Mouse (Mus musculus): ENCODE data around the gene Flt4. TPM values are rescaled to one million over a fixed set of nuclear protein-coding genes. Genes with fewer than 3 reads are reported as not detected.

The Flt4 gene
- polyA plus RNA-seq, 1 experiment from 2014 or later = 1.5 TPM

Other genes with a start within 250 kb of the Flt4 start
- gene Olfr1389, start 186.2 kb upstream of the Flt4 start, polyA plus RNA-seq (2015; fragmentation: Nextera tagmentation; extraction: Ambion mirVana) = not detected in 2 replicates
- gene Olfr1388, start 172.6 kb upstream of the Flt4 start, polyA plus RNA-seq (2015; fragmentation: Nextera tagmentation; extraction: Ambion mirVana) = 0.09 TPM in 1 of 2 replicates, not detected in the other
- not detected in 2 replicates for gene Olfr1387, start 153.9 kb upstream of the Flt4 start, polyA plus RNA-seq (2015; fragmentation: Nextera tagmentation; extraction: Ambion mirVana)
- not detected in 2 replicates for gene Olfr1386, start 144.2 kb upstream of the Flt4 start, polyA plus RNA-seq (2015; fragmentation: Nextera tagmentation; extraction: Ambion mirVana)
- gene Olfr1385, start 120.2 kb upstream of the Flt4 start, polyA plus RNA-seq (2015; fragmentation: Nextera tagmentation; extraction: Ambion mirVana) = not detected in 2 replicates
- not detected in 2 replicates for gene Olfr1384, start 102.5 kb upstream of the Flt4 start, polyA plus RNA-seq (2015; fragmentation: Nextera tagmentation; extraction: Ambion mirVana)
- gene Olfr1383, start 89.6 kb upstream of the Flt4 start, polyA plus RNA-seq (2015; fragmentation: Nextera tagmentation; extraction: Ambion mirVana) = not detected in 2 replicates
- not detected in 2 replicates for gene Olfr1382, start 81.0 kb upstream of the Flt4 start, polyA plus RNA-seq (2015; fragmentation: Nextera tagmentation; extraction: Ambion mirVana)
- gene Olfr1381, start 65.8 kb upstream of the Flt4 start, polyA plus RNA-seq (2015; fragmentation: Nextera tagmentation; extraction: Ambion mirVana) = not detected in 2 replicates
- not detected in 2 replicates for gene Olfr1380, start 52.4 kb upstream of the Flt4 start, polyA plus RNA-seq (2015; fragmentation: Nextera tagmentation; extraction: Ambion mirVana)
- not detected in 2 replicates for gene Scgb3a1, start 54.3 kb downstream of the Flt4 start, polyA plus RNA-seq (2015; fragmentation: Nextera tagmentation; extraction: Ambion mirVana)
- 57.1 and 57.4 TPM in 2 replicates for gene Cnot6, start 103.5 kb downstream of the Flt4 start, polyA plus RNA-seq (2015; fragmentation: Nextera tagmentation; extraction: Ambion mirVana)
- 5.3 and 5.5 TPM in 2 replicates for gene Gfpt2, start 184.9 kb downstream of the Flt4 start, polyA plus RNA-seq (2015; fragmentation: Nextera tagmentation; extraction: Ambion mirVana)
- gene Mapk9, start 237.5 kb downstream of the Flt4 start, polyA plus RNA-seq (2015; fragmentation: Nextera tagmentation; extraction: Ambion mirVana) = 54.0 TPM in 2 replicates